Mouse (Mus musculus): ENCODE measurements around the gene Dus2. TPM values are rescaled to one million over a fixed set of nuclear protein-coding genes. Genes with fewer than 3 reads are reported as not detected.
"Not testable (repeated sequence)": the region's sequence is repeated elsewhere in the genome, so short reads cannot be mapped to it uniquely, and the experiment has no call there.

The Dus2 gene
- polyA plus RNA-seq, 1 experiment from 2014 or later = 19.7 TPM

DNA sequence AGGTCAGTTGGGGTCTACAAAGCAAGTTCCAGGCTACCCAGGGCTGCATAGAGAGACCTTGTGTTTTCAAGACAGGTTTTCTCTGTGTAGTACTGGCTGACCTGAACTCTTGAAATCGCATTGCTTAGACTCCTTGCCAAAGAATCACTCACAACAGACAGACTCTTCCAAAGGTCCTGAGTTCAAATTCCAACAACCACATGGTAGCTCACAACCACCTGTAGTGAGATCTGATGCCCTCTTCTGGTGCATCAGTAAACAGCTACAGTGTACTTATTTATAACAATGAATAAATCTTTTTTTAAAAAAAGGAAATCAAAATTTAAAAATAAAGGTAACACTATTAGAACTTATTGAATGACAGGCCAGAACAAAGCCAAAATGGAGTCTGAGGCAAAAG, 10.0 kb upstream of the Dus2 start:
- Histone ChIP-seq H3K4me1 (ENCODE audit: insufficient read depth, low read length) (no peaks in the 10 kb centered on the region), H3K36me3 (ENCODE audit: insufficient read depth, low read length) (no peaks in the 10 kb centered on the region), H3K9ac (replicated peaks; ENCODE audit: low read length) (no peak overlapping the region), H3K4me3 (ENCODE audit: low read length) (no peak overlapping the region), H3K27me3 (ENCODE audit: insufficient read depth, low read length) (no peaks in the 10 kb centered on the region), H3K4me2 (replicated peaks; ENCODE audit: low read depth, low read length) (no peak overlapping the region), H3K27ac (ENCODE audit: low read length) (no peak overlapping the region), H3K9me3 (ENCODE audit: low read length) (no peaks in the 10 kb centered on the region)
- 93% methylated on average over 1 of the region's 1 CpGs for WGBS
- no peak for ATAC-seq (ENCODE audit: low FRiP score, low TSS enrichment)

DNA sequence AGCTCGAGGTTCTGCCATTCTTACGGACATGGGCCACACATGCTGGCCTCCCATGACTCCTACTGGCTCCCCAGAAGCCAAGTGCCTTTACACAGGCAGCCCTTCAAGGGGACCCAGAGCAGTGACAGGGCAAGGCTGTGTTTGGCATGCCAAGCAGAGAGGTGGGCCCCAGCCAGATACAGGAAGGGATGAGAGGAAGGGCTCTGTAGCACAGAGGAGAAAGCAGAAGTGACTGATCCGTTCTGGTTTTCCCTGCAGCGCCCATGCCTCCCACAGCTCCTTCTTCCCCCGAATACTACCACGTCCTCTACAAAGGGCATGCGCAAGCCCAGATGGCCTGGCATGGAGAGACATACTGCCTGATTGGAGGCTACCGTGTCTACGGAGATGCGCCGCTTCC, 7.7 kb upstream of the Dus2 start:
- H3K9ac ChIP-seq (replicated peaks; ENCODE audit: low read length); H3K27ac ChIP-seq (ENCODE audit: low read length); H3K27me3 ChIP-seq (ENCODE audit: insufficient read depth, low read length); H3K4me3 ChIP-seq (ENCODE audit: low read length); H3K4me1 ChIP-seq (ENCODE audit: insufficient read depth, low read length); H3K4me2 ChIP-seq (replicated peaks; ENCODE audit: low read depth, low read length); ATAC-seq (ENCODE audit: low FRiP score, low TSS enrichment); H3K9me3 ChIP-seq (ENCODE audit: low read length); H3K36me3 ChIP-seq (ENCODE audit: insufficient read depth, low read length): not testable (repeated sequence)
- WGBS = 83% methylated on average over 11 of the region's 11 CpGs

DNA sequence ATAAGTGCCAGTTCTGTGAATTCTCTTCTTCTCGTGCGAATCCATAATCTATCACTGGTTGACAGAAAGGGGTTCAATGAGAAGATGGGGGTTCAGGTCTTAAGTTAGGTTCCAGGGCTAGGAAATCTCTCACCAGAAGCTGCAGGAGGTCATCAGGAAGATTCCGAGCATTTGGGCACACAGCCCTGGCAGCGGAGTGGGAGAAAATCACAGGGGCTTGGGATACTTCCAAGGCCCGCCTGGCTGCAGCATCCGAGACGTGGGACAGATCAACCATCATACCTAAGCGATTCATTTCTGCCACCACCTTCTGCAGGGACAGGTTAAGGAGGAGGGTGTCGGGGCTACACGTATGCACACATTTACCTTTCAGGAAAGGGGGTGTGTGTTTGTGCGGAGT, 2.6 kb upstream of the Dus2 start:
- no peak overlapping the region for H3K27ac ChIP-seq (ENCODE audit: low read length)
- no peaks in the 10 kb centered on the region for H3K27me3 ChIP-seq (ENCODE audit: insufficient read depth, low read length)
- WGBS = 85% methylated on average over 11 of the region's 11 CpGs
- H3K4me2 ChIP-seq (replicated peaks; ENCODE audit: low read depth, low read length) = no peak overlapping the region
- H3K9me3 ChIP-seq (ENCODE audit: low read length) = no peaks in the 10 kb centered on the region
- H3K4me1 ChIP-seq (ENCODE audit: insufficient read depth, low read length) = 0 out of 2 replicates have a peak, but pooled peaks cover 2% of the 10 kb centered on the region
- no peak overlapping the region for H3K9ac ChIP-seq (replicated peaks; ENCODE audit: low read length)
- ATAC-seq (ENCODE audit: low FRiP score, low TSS enrichment) = no peak
- H3K36me3 ChIP-seq (ENCODE audit: insufficient read depth, low read length) = no peaks in the 10 kb centered on the region
- no peak overlapping the region for H3K4me3 ChIP-seq (ENCODE audit: low read length)

DNA sequence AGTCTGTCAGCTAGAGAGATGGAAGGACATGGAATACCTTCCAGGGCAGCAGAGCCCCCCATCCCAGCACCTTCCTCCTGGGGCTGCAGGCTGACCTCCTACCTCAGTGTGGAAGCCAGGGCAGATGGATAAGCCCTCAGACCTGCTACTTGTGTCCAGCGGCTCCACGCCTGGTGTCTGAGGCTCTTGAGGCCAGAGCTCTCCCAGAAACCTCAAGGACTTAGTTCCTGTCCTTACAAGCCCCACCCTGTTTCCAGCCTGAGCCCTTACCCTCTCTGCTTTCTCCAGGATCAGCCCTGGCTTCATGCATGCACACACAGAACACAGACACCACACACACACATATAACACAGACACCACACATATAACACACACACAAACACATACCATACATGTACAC, 409 bp downstream of the Dus2 start:
- WGBS = 97% methylated on average over 2 of the region's 2 CpGs
- no peak overlapping the region for H3K4me2 ChIP-seq (replicated peaks; ENCODE audit: low read depth, low read length)

DNA sequence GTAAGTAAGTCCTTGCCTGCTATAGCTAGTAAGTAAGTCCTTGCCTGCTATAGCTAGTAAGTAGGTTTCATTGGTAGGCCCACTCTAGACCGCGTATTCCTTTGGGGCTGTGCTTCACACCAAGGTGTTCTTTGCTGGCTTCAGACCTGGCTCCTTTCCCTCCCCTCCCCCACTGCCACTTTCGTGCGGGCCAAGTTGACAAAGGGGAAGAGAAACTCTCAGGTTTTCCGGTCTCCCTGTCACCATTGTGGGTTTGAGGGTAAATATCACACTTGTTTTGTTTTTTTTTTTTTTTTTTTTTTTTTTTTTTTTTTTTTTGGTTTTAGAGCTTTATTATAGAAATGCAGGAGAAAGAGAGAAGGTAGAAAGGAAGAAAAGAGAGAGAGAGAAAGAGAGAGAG, 1.4 kb downstream of the Dus2 start:
- Histone ChIP-seq H3K27me3 (ENCODE audit: insufficient read depth, low read length) (no peaks in the 10 kb centered on the region), H3K4me2 (replicated peaks; ENCODE audit: low read depth, low read length) (no peak overlapping the region), H3K9me3 (ENCODE audit: low read length) (no peaks in the 10 kb centered on the region), H3K4me3 (ENCODE audit: low read length) (no peak overlapping the region), H3K4me1 (ENCODE audit: insufficient read depth, low read length) (0 out of 2 replicates have a peak, but pooled peaks cover 2% of the 10 kb centered on the region), H3K9ac (replicated peaks; ENCODE audit: low read length) (no peak overlapping the region), H3K36me3 (ENCODE audit: insufficient read depth, low read length) (no peaks in the 10 kb centered on the region), H3K27ac (ENCODE audit: low read length) (no peak overlapping the region)
- no peak for ATAC-seq (ENCODE audit: low FRiP score, low TSS enrichment)
- WGBS = 63% methylated on average over 5 of the region's 5 CpGs

More for the DNA sequence above, 409 bp downstream of the Dus2 start:
- no peak overlapping the region for H3K27ac ChIP-seq (ENCODE audit: low read length)
- H3K27me3 ChIP-seq (ENCODE audit: insufficient read depth, low read length) = no peaks in the 10 kb centered on the region
- no peak for ATAC-seq (ENCODE audit: low FRiP score, low TSS enrichment)
- H3K4me1 ChIP-seq (ENCODE audit: insufficient read depth, low read length) = 0 out of 2 replicates have a peak, but pooled peaks cover 2% of the 10 kb centered on the region
- no peak overlapping the region for H3K9ac ChIP-seq (replicated peaks; ENCODE audit: low read length)
- H3K36me3 ChIP-seq (ENCODE audit: insufficient read depth, low read length) = no peaks in the 10 kb centered on the region
- no peak overlapping the region for H3K4me3 ChIP-seq (ENCODE audit: low read length)
- H3K9me3 ChIP-seq (ENCODE audit: low read length) = no peaks in the 10 kb centered on the region

DNA sequence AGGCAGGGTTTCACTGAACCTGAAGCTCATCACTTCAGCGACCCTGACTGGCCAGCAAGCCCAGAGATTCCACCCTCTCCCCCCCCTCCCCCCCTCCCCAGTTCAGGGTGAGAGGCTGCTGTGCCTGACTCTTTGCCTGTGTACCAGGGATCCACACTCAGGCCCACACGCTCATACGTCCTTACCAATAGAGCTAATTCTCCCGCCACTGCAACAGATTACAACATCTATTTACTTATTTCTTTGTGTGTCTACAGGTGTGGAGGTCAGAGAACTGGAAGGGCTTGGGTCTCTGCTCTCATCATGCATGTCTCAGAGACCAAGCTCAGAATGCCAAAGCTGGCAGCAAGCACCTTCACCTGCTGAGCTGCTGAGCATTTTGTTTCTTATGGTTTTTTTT, 2.1 kb downstream of the Dus2 start:
- H3K9me3 ChIP-seq (ENCODE audit: low read length) = no peaks in the 10 kb centered on the region
- no peak overlapping the region for H3K27ac ChIP-seq (ENCODE audit: low read length)
- no peak for ATAC-seq (ENCODE audit: low FRiP score, low TSS enrichment)
- no peak overlapping the region for H3K9ac ChIP-seq (replicated peaks; ENCODE audit: low read length)
- 0 out of 2 replicates have a peak, but pooled peaks cover 2% of the 10 kb centered on the region for H3K4me1 ChIP-seq (ENCODE audit: insufficient read depth, low read length)
- no peaks in the 10 kb centered on the region for H3K36me3 ChIP-seq (ENCODE audit: insufficient read depth, low read length)
- H3K4me3 ChIP-seq (ENCODE audit: low read length) = no peak overlapping the region
- WGBS = 69% methylated on average over 4 of the region's 4 CpGs
- no peak overlapping the region for H3K4me2 ChIP-seq (replicated peaks; ENCODE audit: low read depth, low read length)
- no peaks in the 10 kb centered on the region for H3K27me3 ChIP-seq (ENCODE audit: insufficient read depth, low read length)

DNA sequence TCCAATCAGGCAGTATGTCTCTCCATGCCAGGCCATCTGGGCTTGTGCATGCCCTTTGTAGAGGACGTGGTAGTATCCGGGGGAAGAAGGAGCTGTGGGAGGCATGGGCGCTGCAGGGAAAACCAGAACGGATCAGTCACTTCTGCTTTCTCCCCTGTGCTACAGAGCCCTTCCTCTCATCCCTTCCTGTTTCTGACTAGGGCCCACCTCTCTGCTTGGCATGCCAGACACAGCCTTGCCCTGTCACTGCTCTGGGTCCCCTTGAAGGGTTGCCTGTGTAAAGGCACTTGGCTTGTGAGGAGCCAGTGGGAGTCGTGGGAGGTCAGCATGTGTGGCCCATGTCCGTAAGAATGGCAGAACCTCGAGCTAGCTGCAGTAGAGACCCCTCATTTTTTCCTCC, 5.2 kb downstream of the Dus2 start:
- no peak overlapping the region for H3K4me2 ChIP-seq (replicated peaks; ENCODE audit: low read depth, low read length)
- no peak overlapping the region for H3K27ac ChIP-seq (ENCODE audit: low read length)
- WGBS = 68% methylated on average over 7 of the region's 7 CpGs
- no peak overlapping the region for H3K9ac ChIP-seq (replicated peaks; ENCODE audit: low read length)
- H3K9me3 ChIP-seq (ENCODE audit: low read length) = no peaks in the 10 kb centered on the region
- no peaks in the 10 kb centered on the region for H3K36me3 ChIP-seq (ENCODE audit: insufficient read depth, low read length)
- no peak for ATAC-seq (ENCODE audit: low FRiP score, low TSS enrichment)
- no peak overlapping the region for H3K4me3 ChIP-seq (ENCODE audit: low read length)
- H3K27me3 ChIP-seq (ENCODE audit: insufficient read depth, low read length) = no peaks in the 10 kb centered on the region
- no peaks in the 10 kb centered on the region for H3K4me1 ChIP-seq (ENCODE audit: insufficient read depth, low read length)

DNA sequence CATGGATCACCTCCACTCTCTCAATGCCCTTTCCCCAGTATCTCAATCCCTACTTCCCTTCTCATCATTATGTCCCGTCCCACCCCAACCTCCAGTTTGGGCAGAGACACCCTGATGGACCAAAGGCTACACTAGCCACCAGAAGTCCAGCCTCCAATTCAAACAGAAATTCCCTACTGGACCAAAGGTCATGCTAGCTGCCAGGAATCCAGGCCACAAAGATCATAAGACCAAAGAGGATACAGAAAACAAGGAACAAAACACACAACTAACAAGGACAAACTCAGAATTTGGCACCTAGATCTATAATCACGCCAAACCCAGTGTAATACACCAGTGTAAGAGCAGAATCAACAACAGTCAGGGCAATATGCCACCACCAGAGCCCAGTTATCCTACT, 7.8 kb downstream of the Dus2 start:
- no peaks in the 10 kb centered on the region for H3K4me1 ChIP-seq (ENCODE audit: insufficient read depth, low read length)
- 88% methylated on average over 2 of the region's 2 CpGs for WGBS
- H3K9me3 ChIP-seq (ENCODE audit: low read length) = no peaks in the 10 kb centered on the region
- H3K36me3 ChIP-seq (ENCODE audit: insufficient read depth, low read length) = no peaks in the 10 kb centered on the region
- H3K4me2 ChIP-seq (replicated peaks; ENCODE audit: low read depth, low read length) = no peak overlapping the region
- ATAC-seq (ENCODE audit: low FRiP score, low TSS enrichment) = no peak
- H3K27me3 ChIP-seq (ENCODE audit: insufficient read depth, low read length) = no peaks in the 10 kb centered on the region
- no peak overlapping the region for H3K9ac ChIP-seq (replicated peaks; ENCODE audit: low read length)
- H3K27ac ChIP-seq (ENCODE audit: low read length) = no peak overlapping the region
- no peak overlapping the region for H3K4me3 ChIP-seq (ENCODE audit: low read length)

DNA sequence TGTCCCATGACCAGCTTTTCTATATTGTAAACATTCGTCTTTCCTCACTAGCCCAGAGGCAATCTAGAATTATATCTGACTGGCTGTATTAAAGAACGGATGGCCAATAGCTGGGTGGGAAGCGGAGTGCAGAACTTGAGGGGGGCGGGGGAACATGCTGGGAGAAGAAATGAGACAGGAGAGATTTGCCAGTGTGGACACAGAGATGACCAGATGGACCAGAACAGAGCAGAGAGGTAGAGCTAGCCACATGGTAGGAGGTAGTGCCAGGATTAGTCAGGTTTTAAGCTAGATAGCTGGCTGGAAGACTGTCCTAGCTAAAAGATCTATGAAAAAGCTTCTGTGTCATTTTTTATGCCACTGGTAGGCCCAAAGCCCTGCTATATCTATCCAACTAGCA, 10.8 kb downstream of the Dus2 start:
- no peak overlapping the region for H3K4me3 ChIP-seq (ENCODE audit: low read length)
- H3K4me1 ChIP-seq (ENCODE audit: insufficient read depth, low read length) = no peaks in the 10 kb centered on the region
- H3K9me3 ChIP-seq (ENCODE audit: low read length) = no peaks in the 10 kb centered on the region
- H3K9ac ChIP-seq (replicated peaks; ENCODE audit: low read length) = no peak overlapping the region
- H3K36me3 ChIP-seq (ENCODE audit: insufficient read depth, low read length) = no peaks in the 10 kb centered on the region
- ATAC-seq (ENCODE audit: low FRiP score, low TSS enrichment) = no peak
- H3K27me3 ChIP-seq (ENCODE audit: insufficient read depth, low read length) = no peaks in the 10 kb centered on the region
- no peak overlapping the region for H3K27ac ChIP-seq (ENCODE audit: low read length)
- H3K4me2 ChIP-seq (replicated peaks; ENCODE audit: low read depth, low read length) = no peak overlapping the region
- WGBS = 80% methylated on average over 4 of the region's 4 CpGs

DNA sequence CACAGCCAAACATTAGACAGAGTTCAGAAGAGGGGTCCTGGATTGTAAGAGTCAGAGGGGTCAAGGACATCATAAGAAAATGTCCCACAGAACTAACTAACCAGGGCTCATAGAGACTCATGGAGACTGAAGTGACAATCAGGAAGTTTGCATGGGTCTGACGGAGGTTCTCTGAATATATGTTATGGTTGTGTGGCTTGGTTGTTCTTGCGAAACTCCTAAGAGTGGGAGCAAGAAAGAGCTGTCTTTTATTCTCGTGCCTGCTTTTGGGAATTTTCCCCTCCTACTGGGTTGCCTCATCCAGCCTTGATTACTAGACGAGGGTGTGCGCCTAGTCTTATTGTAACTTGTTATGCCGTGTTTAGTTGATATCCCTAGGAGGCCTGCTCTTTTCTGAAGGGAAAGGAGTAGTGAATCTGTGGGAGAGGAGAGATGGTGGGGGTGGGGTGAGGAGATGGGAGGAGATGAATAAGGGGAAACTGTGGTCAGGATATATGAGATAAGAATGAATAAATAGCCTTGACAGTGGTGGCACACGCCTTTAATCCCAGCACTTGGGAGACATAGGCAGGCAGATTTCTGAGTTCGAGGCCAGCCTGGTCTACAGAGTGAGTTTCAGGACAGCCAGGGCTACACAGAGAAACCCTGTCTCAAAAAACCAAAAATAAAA, 13.5 kb downstream of the Dus2 start:
- 80% methylated on average over 8 of the region's 8 CpGs for WGBS
- H3K36me3 ChIP-seq (ENCODE audit: insufficient read depth, low read length) = 0 out of 2 replicates have a peak, but pooled peaks cover 4% of the 10 kb centered on the region
- no peak for ATAC-seq (ENCODE audit: low FRiP score, low TSS enrichment)

More for the DNA sequence above, 13.5 kb downstream of the Dus2 start:
- H3K27ac ChIP-seq (ENCODE audit: low read length) = no peak overlapping the region
- H3K4me2 ChIP-seq (replicated peaks; ENCODE audit: low read depth, low read length) = no peak overlapping the region
- H3K9me3 ChIP-seq (ENCODE audit: low read length) = no peaks in the 10 kb centered on the region
- H3K9ac ChIP-seq (replicated peaks; ENCODE audit: low read length) = no peak overlapping the region
- no peaks in the 10 kb centered on the region for H3K4me1 ChIP-seq (ENCODE audit: insufficient read depth, low read length)
- H3K4me3 ChIP-seq (ENCODE audit: low read length) = no peak overlapping the region
- H3K27me3 ChIP-seq (ENCODE audit: insufficient read depth, low read length) = no peaks in the 10 kb centered on the region
